Mouse (Mus musculus): ENCODE data around the gene Wdr59. TPM values are rescaled to one million over a fixed set of nuclear protein-coding genes. Genes with fewer than 3 reads are reported as not detected.

The Wdr59 gene
- total and polyA plus RNA-seq, 3 experiments: 5.4 to 7.0 (median 6.9) TPM

- TF ChIP-seq EP300 (IDR thresholded peaks at IDR 0.05; ENCODE audit: insufficient read depth, low read depth, low read length) (no peak), CTCF (IDR thresholded peaks at IDR 0.05) (peak; percentile 53)
- WGBS: 38% methylated on average over 4 of the region's 4 CpGs
Observed at GRCm38 (mm10) chr8:111403391-111403790, 118.5 kb downstream of the Wdr59 start.

More at GRCm38 (mm10) chr8:111403391-111403790, 118.5 kb downstream of the Wdr59 start:
- intact Hi-C loops (cut with DNase I): no loop called here
- no peak for DNase-seq
- no peaks in the 10 kb centered on the region for H3K79me2 ChIP-seq (replicated peaks; ENCODE audit: control insufficient read depth, insufficient read depth, low read length)
- no peaks in the 10 kb centered on the region for H3K4me1 ChIP-seq (ENCODE audit: control insufficient read depth, insufficient read depth, low read length)
- no peak overlapping the region for H3K27ac ChIP-seq
- peaks cover 1% of the 10 kb centered on the region; the same call in 1 of the 2 replicates for H3K27me3 ChIP-seq (ENCODE audit: control insufficient read depth, insufficient read depth, low read length)
- H3K4me3 ChIP-seq: no peak overlapping the region
- no peaks in the 10 kb centered on the region for H3K36me3 ChIP-seq (ENCODE audit: control insufficient read depth, insufficient read depth, low read length)
- H3K9ac ChIP-seq (ENCODE audit: low read depth, low read length): no peak overlapping the region

Small RNA genes within 50 kb of the gene (microRNA-seq; reads per million reads assigned to microRNA genes)
- gene Mir1957b: 0 reads per million in 2 experiments

Other genes starting within 250 kb of the Wdr59 start
- 10 to 100 TPM; 14.2 to 19.0 TPM for gene Rfwd3, start 221.9 kb downstream of the Wdr59 start, total RNA-seq (2021)
- 9.4 and 18.2 TPM in 2 replicates for gene Rfwd3, start 221.9 kb downstream of the Wdr59 start, polyA plus RNA-seq (2012; rRNA removed)
- 1 to 10 TPM; 2.8 TPM for gene Mlkl, start 183.9 kb downstream of the Wdr59 start, total RNA-seq (2021)
- 1.1 and 3.3 TPM in 2 replicates for gene Mlkl, start 183.9 kb downstream of the Wdr59 start, polyA plus RNA-seq (2012; rRNA removed)
- gene Fa2h, start 128.3 kb downstream of the Wdr59 start, total RNA-seq (2021): under 1 TPM in 1 of 2 experiments, not detected in 1; 0.18 TPM
- 0.18 and 0.29 TPM in 2 replicates for gene Fa2h, start 128.3 kb downstream of the Wdr59 start, polyA plus RNA-seq (2012; rRNA removed)
- 10 to 100 TPM; 54.7 to 59.0 TPM for gene Znrf1, start 14.0 kb upstream of the Wdr59 start, total RNA-seq (2021)
- gene Znrf1, start 14.0 kb upstream of the Wdr59 start, polyA plus RNA-seq (2012; rRNA removed): 66.7 and 86.2 TPM in 2 replicates
- gene Ldhd, start 108.3 kb upstream of the Wdr59 start, total RNA-seq (2021): 10 to 100 TPM; 43.4 to 53.4 TPM
- gene Ldhd, start 108.3 kb upstream of the Wdr59 start, polyA plus RNA-seq (2012; rRNA removed): 52.1 and 56.2 TPM in 2 replicates
- 1 to 10 TPM; 6.3 to 7.6 TPM for gene Zfp1, start 121.3 kb upstream of the Wdr59 start, total RNA-seq (2021)
- 4.3 and 6.4 TPM in 2 replicates for gene Zfp1, start 121.3 kb upstream of the Wdr59 start, polyA plus RNA-seq (2012; rRNA removed)
- not detected for gene Ctrb1, start 168.9 kb upstream of the Wdr59 start, total RNA-seq (2021)
- 0.68 and 0.82 TPM in 2 replicates for gene Ctrb1, start 168.9 kb upstream of the Wdr59 start, polyA plus RNA-seq (2012; rRNA removed)
- 10 to 100 TPM; 19.1 to 21.1 TPM for gene Bcar1, start 221.7 kb upstream of the Wdr59 start, total RNA-seq (2021)
- 31.3 TPM in 2 replicates for gene Bcar1, start 221.7 kb upstream of the Wdr59 start, polyA plus RNA-seq (2012; rRNA removed)